Mouse (Mus musculus) ES-E14 (cell line): ENCODE data around the gene St3gal3. TPM values are rescaled to one million over a fixed set of nuclear protein-coding genes. Genes with fewer than 3 reads are reported as not detected.

ENCODE experiments used
- DNase-seq: peaks from one replicate; pipeline ENCODE4 v3.0.0-alpha.2; 2013; ENCODE audit warnings: low read depth, low spot score
- H3K27ac ChIP-seq: 2 replicates; pipeline ENCODE4 v1.5.1; 2012; ENCODE audit warnings: low read depth, mild to moderate bottlenecking, low read length, moderate library complexity, mixed read lengths; ENCODE audit not compliant: poor library complexity, insufficient read depth, severe bottlenecking
- H3K36me3 ChIP-seq: 2 replicates; pipeline ENCODE4 v1.6.1; 2012; ENCODE audit warnings: mild to moderate bottlenecking, low read length, moderate library complexity, mixed read lengths; ENCODE audit not compliant: control insufficient read depth, poor library complexity, insufficient read depth, severe bottlenecking
- H3K4me1 ChIP-seq, 2 experiments: fragments of 150-350 bp in 1 of 2; sonication (generic) in 1 of 2; 2 replicates each; pipeline ENCODE4 v1.6.1; 2012; ENCODE audit warnings: low read length in 2 of 2, mild to moderate bottlenecking in 1 of 2, mixed read lengths in 1 of 2; ENCODE audit not compliant: control insufficient read depth in 2 of 2, insufficient read depth in 2 of 2, poor library complexity in 1 of 2
- H3K4me3 ChIP-seq, 2 experiments: fragments of 150-350 bp in 1 of 2; sonication (generic) in 1 of 2; 2 replicates each; pipeline ENCODE4 v1.5.1; 2012; ENCODE audit warnings: low read length in 2 of 2, low read depth in 1 of 2, mild to moderate bottlenecking in 1 of 2, mixed read lengths in 1 of 2; ENCODE audit not compliant: insufficient read depth in 1 of 2, poor library complexity in 1 of 2, severe bottlenecking in 1 of 2
- H3K9ac ChIP-seq: 2 replicates; pipeline ENCODE4 v1.6.1; 2012; ENCODE audit warnings: low read depth, mild to moderate bottlenecking, low read length, mixed read lengths; ENCODE audit not compliant: poor library complexity, insufficient read depth, severe bottlenecking
- H3K9me3 ChIP-seq: fragments of 150-350 bp; sonication (generic); 2 replicates; pipeline ENCODE4 v1.6.1; 2012; ENCODE audit warnings: low read depth, mild to moderate bottlenecking, low read length; ENCODE audit not compliant: control insufficient read depth, insufficient read depth
- CHD2 ChIP-seq: IDR thresholded peaks from 2 replicates; pipeline ENCODE4 v1.6.1; 2014; ENCODE audit warnings: mild to moderate bottlenecking, low read depth, low read length, inconsistent platforms
- HCFC1 ChIP-seq: IDR thresholded peaks from 2 replicates; pipeline ENCODE4 v1.6.1; 2012; ENCODE audit warnings: low read length, inconsistent platforms, borderline replicate concordance; ENCODE audit not compliant: insufficient read depth
- MAFK ChIP-seq: IDR thresholded peaks from 2 replicates; pipeline ENCODE4 v1.6.1; 2014; ENCODE audit warnings: mild to moderate bottlenecking, low read depth, low read length, inconsistent platforms; ENCODE audit not compliant: insufficient read depth
- ZC3H11A ChIP-seq: IDR thresholded peaks from 2 replicates; pipeline ENCODE4 v1.6.1; 2012; ENCODE audit warnings: low read depth, mild to moderate bottlenecking, inconsistent platforms, low read length, borderline replicate concordance
- ZNF384 ChIP-seq: IDR thresholded peaks from 2 replicates; pipeline ENCODE4 v1.6.1; 2012; ENCODE audit warnings: low read depth, low read length, inconsistent platforms
- in situ Hi-C, 2 experiments: fragments of 600-800 bp; cut with MboI; formaldehyde crosslinking; loops; one replicate each; pipeline ENCODE4 v1.15.1; 2025; ENCODE audit warnings: low sequenced_read_pairs in 2 of 2, inconsistent platforms in 1 of 2; ENCODE audit not compliant: unreplicated experiment in 2 of 2
- total RNA-seq: library from RNA; depleted of rRNA; stranded (reverse); fragments of 300-350 nt; gene quantifications from 2 replicates; pipeline ENCODE4 v1.2.3, GENCODE M21; 2012

St3gal3 gene
- total RNA-seq, 1 experiment: 10.9 TPM

GRCm38 (mm10) chr4:118028994-118029393 is 105.7 kb downstream of the St3gal3 start:
- DNase-seq: no peak
- TF ChIP-seq ZC3H11A (no peak), HCFC1 (no peak), MAFK (no peak), CHD2 (no peak), ZNF384 (no peak)
- Histone ChIP-seq H3K36me3 (no peaks in the 10 kb centered on the region; the same call in 1 of the 2 replicates), H3K9me3 (no peaks in the 10 kb centered on the region), H3K4me3 (no peak overlapping the region), H3K9ac (no peak overlapping the region), H3K4me1 (no peaks in the 10 kb centered on the region), H3K27ac (no peak overlapping the region)
- in situ Hi-C loops: no loop called here

DNA sequence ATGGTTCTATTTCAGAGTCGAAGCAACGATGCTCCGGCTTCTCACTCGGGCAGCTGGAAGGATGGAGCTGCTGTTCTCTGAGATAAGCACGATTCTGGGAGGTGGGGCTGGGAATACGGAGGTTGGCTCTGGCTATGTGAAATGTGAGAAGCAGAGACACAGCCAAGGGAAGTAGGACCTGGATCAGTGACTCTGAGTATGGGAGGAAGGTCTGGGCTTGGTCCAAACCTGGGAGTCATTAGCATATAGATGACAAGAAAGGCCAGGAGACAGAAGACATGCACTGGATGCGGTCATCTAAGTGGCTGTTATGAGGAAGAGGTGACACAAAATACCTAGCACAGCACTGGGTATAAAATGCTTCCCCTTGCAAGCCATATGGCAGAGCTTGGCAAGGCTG is 108.8 kb downstream of the St3gal3 start:
- H3K36me3 ChIP-seq: no peaks in the 10 kb centered on the region; the same call in 1 of the 2 replicates
- no peaks in the 10 kb centered on the region for H3K4me1 ChIP-seq
- no peak overlapping the region for H3K27ac ChIP-seq
- H3K9me3 ChIP-seq: no peaks in the 10 kb centered on the region
- DNase-seq: no peak
- H3K9ac ChIP-seq: no peak overlapping the region
- in situ Hi-C loops: no loop called here
- TF ChIP-seq ZC3H11A (no peak), HCFC1 (no peak), CHD2 (no peak), MAFK (no peak), ZNF384 (no peak)
- no peak overlapping the region for H3K4me3 ChIP-seq

GRCm38 (mm10) chr4:118025381-118025780 is 109.3 kb downstream of the St3gal3 start:
- H3K36me3 ChIP-seq: no peaks in the 10 kb centered on the region; the same call in 1 of the 2 replicates
- no peak for TF ChIP-seq CHD2
- H3K9ac ChIP-seq: no peak overlapping the region
- in situ Hi-C loops: no loop called here
- H3K4me1 ChIP-seq: no peaks in the 10 kb centered on the region
- H3K4me3 ChIP-seq: no peak overlapping the region
- H3K9me3 ChIP-seq: no peaks in the 10 kb centered on the region
- DNase-seq: no peak
- no peak overlapping the region for H3K27ac ChIP-seq

DNA sequence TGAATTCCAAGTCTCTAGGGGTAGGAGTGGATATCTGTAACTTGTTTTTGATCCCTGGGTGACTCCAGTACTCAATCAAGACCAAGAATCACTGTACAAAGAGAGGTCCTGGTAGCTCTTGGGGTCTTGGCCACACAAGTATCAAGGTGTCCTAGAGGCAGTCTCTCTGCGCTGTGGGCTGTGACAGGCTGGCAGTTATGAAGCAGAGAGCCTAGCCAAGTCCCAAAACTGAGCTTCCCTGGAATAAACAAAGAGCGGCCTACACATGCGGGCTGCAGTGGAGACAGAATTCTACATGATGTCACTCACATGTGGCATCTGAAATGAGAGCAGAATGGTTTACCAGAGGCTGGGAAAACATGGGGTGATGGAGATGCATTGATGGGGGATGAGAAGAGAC is 111.9 kb downstream of the St3gal3 start:
- no peak overlapping the region for H3K27ac ChIP-seq
- no peak overlapping the region for H3K9ac ChIP-seq
- no peak overlapping the region for H3K4me3 ChIP-seq
- no peak for DNase-seq
- in situ Hi-C loops: no loop called here
- H3K9me3 ChIP-seq: no peaks in the 10 kb centered on the region
- TF ChIP-seq ZC3H11A (no peak), HCFC1 (no peak), MAFK (no peak), CHD2 (no peak), ZNF384 (no peak)
- H3K36me3 ChIP-seq: no peaks in the 10 kb centered on the region
- peaks cover 6 to 12% of the 10 kb centered on the region in 2 experiments; a peak in 3 of 4 replicates for H3K4me1 ChIP-seq

DNA sequence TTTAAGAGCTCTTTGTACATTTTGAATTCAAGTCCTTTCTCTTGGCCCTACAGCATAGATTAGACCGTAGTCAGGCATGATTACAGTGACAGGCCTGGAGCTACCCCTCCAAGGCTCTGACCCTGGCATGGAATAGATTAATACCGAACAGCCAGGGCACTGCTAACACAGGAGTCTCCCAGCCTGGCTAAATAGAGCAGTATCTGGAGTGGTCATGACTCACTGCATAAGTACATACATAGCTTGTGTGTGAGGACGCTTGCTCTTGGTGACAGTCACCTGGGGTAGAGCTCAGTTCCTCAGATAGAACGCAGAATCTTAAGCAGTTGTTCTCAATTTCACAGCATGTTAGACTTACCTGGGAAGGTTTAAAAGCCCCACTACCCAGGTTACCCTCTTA is 112.3 kb downstream of the St3gal3 start:
- peaks cover 6 to 16% of the 10 kb centered on the region in 2 experiments; a peak in 3 of 4 replicates for H3K4me1 ChIP-seq
- no peak for TF ChIP-seq MAFK
- no peak for TF ChIP-seq CHD2
- TF ChIP-seq HCFC1: no peak
- TF ChIP-seq ZNF384: no peak
- no peak for TF ChIP-seq ZC3H11A
- no peaks in the 10 kb centered on the region for H3K9me3 ChIP-seq
- no peak overlapping the region for H3K9ac ChIP-seq
- no peak for DNase-seq
- in situ Hi-C loops: no loop called here
- H3K27ac ChIP-seq: no peak overlapping the region
- H3K4me3 ChIP-seq: no peak overlapping the region
- H3K36me3 ChIP-seq: no peaks in the 10 kb centered on the region
